Mouse (Mus musculus) urinary bladder, postnatal 36 days (tissue): ENCODE measurements around the gene Krt72.

Experiments used
- DNase-seq, 2 experiments: peaks; one replicate each; pipeline ENCODE4 v3.0.0; 2022; ENCODE audit warnings: low spot score in 2 of 2, mixed read lengths in 1 of 2

The Krt72 gene

GRCm38 (mm10) chr15:101786360-101786759, at the start of gene Krt72:
Krt72 (minus strand) TSS chr15:101786460.
- DNase-seq = no peak

- DNase-seq = no peak
These were observed 48.6 kb upstream of the Krt72 start for GRCm38 (mm10) chr15:101834784-101835328.

DNA sequence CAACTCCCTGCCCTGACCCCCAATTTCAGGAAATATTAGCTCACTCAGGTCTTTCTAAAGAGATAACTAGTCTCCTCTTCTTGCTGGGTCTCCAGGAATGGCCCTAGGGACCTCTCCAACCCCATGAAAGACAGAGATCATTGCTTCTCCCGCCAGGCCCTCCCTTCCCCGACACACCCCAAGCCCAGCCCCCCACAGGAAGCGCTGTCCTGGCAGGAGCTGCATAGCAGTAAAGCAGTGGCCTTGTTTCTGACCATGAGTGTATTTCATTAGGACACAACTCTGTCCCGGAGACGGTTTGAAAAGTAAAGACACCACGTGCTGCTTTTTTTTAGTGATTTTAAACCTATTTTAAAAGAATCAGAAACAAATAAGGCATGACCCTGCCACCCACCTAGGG, 46.9 kb upstream of the Krt72 start:
- DNase-seq = no peak

DNA sequence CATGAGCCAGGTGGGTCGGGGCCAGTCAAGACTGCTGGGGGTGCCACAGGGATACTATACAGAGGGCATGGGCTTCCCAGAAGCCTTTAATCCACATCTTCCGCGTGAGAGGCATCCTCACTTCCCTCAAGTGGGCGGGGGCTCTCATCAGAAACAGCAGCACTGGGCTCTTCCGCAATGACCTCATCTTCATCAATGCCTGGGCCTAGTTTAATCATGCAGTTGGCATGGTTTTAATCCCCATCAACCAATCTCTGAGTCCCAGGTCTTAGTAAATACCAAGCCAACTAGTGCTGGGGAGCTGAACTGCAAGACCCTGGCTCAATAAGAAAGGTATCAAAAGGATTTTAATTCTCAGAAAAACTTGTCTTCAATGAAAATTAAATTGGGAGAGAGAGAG, 43.2 kb upstream of the Krt72 start:
- DNase-seq = no peak

- DNase-seq = no peak
These were observed 35.5 kb upstream of the Krt72 start for GRCm38 (mm10) chr15:101821786-101822185.

DNA sequence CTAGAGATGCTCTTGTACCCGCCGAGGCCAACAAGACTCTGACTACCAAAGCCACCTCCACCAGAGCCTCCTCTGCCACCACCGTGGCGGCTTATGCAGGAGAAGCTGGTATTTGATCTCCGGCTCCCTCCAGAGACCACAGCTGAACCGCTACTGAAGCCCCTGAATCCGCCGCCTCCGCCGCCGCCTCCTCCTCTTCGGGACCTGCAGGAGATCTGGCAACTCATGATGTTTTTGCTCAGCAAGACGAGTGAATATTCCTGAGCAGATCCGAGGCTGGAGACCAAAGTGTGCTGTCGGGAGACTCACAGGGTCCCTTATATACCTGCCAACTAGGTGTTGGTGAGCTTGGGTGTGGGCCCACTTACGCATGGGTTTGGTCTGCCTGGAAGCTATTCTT, 31.6 kb upstream of the Krt72 start, which contains the start of gene Krt2:
Gene Krt2, minus strand, starts transcription at position 295 of the 400 bp plus-strand sequence.
- no peak for DNase-seq

- DNase-seq = no peak
These were observed 17.0 kb upstream of the Krt72 start for GRCm38 (mm10) chr15:101803052-101803822.

- no peak for DNase-seq
These were observed 16.1 kb upstream of the Krt72 start, which contains the start of gene Krt73 for GRCm38 (mm10) chr15:101802296-101802835. Krt73 (minus strand) TSS chr15:101802346.

DNA sequence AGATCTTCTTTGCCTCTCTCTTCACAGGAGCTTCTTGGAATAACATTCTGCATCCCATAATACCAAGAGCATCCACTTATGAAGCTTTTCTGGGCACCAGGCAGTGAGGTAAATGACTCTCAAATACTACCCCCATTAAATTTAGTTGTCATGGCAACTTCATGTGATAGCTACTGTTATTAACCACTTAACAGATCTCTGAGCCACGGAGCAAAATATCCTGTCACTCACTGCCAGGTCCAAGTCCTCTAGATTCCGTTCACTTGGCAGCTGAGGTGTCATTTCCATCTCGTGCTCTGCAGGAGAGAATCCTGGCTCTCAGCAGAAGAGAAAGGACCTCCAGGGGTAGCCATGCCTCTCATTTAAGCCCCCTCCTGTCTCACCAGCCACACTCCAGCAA, 4.6 kb upstream of the Krt72 start:
- DNase-seq = no peak

- no peak for DNase-seq
These were observed 12.8 kb downstream of the Krt72 start for GRCm38 (mm10) chr15:101773420-101773819.

- DNase-seq = peak; percentile 92 to 93
These were observed 13.6 kb downstream of the Krt72 start for GRCm38 (mm10) chr15:101772711-101773081.

DNA sequence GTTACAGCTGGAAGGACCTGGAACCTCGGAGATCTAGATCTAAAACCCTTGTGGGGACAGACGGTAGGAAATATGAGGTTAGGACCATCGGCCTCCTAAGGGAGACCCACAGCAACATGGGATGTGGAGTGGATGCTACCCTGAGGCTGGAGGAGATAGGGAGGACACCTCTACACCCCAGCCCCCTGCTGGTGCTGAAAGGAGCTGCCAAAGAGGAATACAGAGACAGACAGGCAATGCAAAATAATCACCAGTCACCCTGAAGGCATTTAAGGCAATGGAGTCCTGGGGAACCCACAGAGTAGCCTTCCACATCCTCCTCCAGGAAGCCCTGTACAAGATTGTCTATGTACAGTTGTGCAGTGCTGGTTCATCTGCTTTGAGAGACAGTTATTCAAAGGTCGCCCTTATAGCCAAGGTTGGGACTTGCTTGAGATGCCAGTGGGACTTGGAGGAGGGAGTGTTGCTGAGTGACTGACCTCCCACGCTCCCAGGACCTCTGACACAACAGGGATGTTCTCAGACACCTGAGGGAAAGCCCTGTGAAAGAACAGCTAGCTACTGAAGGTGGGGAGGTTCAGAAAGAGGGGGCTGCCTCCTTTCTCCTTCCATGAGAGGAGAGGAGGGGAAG, 14.1 kb downstream of the Krt72 start:
- peak; percentile 28 to 37 for DNase-seq

DNA sequence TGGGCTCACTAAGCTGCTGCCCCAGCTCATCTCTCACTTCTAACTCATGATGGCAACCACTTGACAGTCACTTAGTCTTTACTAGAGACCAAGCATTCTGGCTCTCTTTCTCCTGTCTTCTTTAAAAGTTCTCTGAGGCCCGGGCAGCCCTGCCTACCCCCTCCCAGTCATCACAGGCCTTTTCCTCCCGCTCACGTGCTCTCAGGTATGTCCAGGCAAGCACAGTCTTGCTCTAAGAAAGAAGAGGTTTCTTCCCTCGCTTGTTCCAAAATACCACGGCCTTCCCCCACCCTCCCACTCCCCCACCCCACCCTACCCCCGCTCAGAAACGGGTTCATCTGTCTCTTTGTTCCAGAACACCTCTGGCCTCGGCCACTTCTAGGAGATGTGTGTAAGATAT, 16.0 kb downstream of the Krt72 start:
- DNase-seq = peak; percentile 19 to 31

DNA sequence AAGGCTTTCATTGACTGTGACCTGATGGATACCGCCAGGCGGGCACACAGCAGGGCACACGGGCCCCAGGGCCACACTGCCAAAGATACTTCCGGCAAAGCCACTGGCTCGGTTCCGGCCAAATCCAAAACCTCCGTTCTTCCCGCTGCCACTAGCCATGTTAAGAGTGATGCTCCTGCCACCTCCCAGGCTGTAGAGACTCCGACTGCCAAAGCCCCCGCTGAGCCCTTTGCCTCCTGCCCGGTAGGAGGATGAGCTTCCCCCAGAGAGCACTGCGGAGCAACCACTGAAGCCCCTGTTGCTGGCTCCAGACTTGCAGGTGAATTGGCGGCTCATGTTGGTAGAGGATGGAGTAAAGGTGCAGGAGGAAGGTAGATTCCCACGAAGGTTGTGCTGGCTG, 43.5 kb downstream of the Krt72 start, which contains the start of gene Krt71:
Gene Krt71, minus strand, starts transcription at position 399 of the 400 bp plus-strand sequence.
- no peak for DNase-seq

DNA sequence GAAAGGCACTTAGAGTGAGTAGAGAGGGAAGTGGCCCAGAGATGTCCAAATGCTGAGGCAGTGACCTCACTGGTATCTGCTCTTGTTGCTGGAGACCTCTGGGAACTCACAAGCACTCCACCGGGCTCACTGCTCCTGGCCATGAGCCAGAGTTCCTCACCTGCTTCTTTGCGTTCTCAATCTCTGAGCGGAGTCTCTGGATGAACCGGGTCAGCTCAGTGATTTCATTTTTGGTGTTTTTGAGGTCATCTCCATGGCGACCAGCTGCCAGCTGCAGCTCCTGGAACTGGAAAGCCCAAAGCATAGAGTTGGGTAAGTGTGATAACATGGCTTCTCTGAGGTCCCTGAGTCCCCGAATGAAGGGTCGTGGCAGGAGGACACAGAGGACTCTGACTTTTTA, 48.5 kb downstream of the Krt72 start:
- DNase-seq = no peak

DNA sequence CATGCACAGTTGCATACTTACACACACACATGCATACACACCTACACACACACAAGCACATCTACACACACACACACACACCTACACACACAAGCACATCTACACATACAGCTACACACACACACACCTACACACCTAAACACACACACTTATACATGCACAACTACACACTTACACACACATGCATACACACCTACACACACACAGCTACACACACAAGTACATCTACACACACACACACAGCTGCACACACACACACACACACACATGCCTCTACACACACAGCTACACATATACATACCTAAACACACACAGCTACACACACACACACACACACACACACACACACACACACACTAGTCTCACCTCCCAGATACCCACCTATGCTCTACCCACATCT, 55.6 kb downstream of the Krt72 start:
- DNase-seq = no peak
